Mouse (Mus musculus) C2C12 (cell line): ENCODE measurements around the gene Ak1.

Experiments
- CEBPB ChIP-seq: IDR thresholded peaks from one replicate; pipeline ENCODE4 v1.6.1; 2011; ENCODE audit warnings: low read depth, mild to moderate bottlenecking, control low read depth, moderate library complexity
- CTCF ChIP-seq: IDR thresholded peaks from one replicate; pipeline ENCODE4 v1.5.1; 2011; ENCODE audit not compliant: control insufficient read depth, insufficient read depth, insufficient read length
- FOSL1 ChIP-seq: IDR thresholded peaks from one replicate; pipeline ENCODE4 v1.8.0; 2011; ENCODE audit warnings: mild to moderate bottlenecking, low read length; ENCODE audit not compliant: poor library complexity, insufficient read depth, severe bottlenecking
- MAX ChIP-seq: IDR thresholded peaks from one replicate; pipeline ENCODE4 v1.6.1; 2011; ENCODE audit warnings: mild to moderate bottlenecking, control low read depth
- MYOD1 ChIP-seq: IDR thresholded peaks from one replicate; pipeline ENCODE4 v1.6.1; 2011; ENCODE audit warnings: low read depth; ENCODE audit not compliant: control insufficient read depth, insufficient read length
- MYOG ChIP-seq: IDR thresholded peaks from one replicate; pipeline ENCODE4 v1.6.1; 2011; ENCODE audit not compliant: control insufficient read depth, insufficient read length; ENCODE audit errors: extremely low read depth
- USF1 ChIP-seq: IDR thresholded peaks from one replicate; pipeline ENCODE4 v1.6.1; 2011; ENCODE audit warnings: low read depth, mild to moderate bottlenecking, control low read depth, moderate library complexity

- TF ChIP-seq USF1 = no peak
- TF ChIP-seq CTCF = no peak
- no peak for TF ChIP-seq MYOD1
- TF ChIP-seq CEBPB = no peak
- no peak for TF ChIP-seq MAX
- no peak for TF ChIP-seq MYOG
- TF ChIP-seq FOSL1 = no peak
These were observed 48.3 kb downstream of the Ak1 start for GRCm38 (mm10) chr2:32669876-32670275.
